Mouse (Mus musculus) MEL (cell line): Measurements from ENCODE around the gene Haus6. TPM values are rescaled to one million over a fixed set of nuclear protein-coding genes. Genes with fewer than 3 reads are reported as not detected.
"Not testable (repeated sequence)": the region's sequence is repeated elsewhere in the genome, so short reads cannot be mapped to it uniquely, and the experiment has no call there.

Source experiments
- DNase-seq: peaks from one replicate; pipeline ENCODE4 v3.0.0; 2011; ENCODE audit warnings: low read depth, low spot score
- H3K27ac ChIP-seq: 2 replicates; pipeline ENCODE4 v1.5.1; 2012; ENCODE audit warnings: low read depth, mild to moderate bottlenecking, control low read depth, low read length, moderate library complexity; ENCODE audit not compliant: control insufficient read depth
- H3K27me3 ChIP-seq, 2 experiments: fragments of 150-350 bp in 1 of 2; sonication (generic) in 1 of 2; 2 replicates each; pipeline ENCODE4 v1.6.1; 2012; ENCODE audit warnings: low read length in 2 of 2, mild to moderate bottlenecking in 2 of 2, improper control_type of control experiment in 1 of 2, moderate library complexity in 1 of 2; ENCODE audit not compliant: insufficient read depth in 2 of 2, control insufficient read depth in 1 of 2
- H3K36me3 ChIP-seq, 2 experiments: 2 replicates each; pipeline ENCODE4 v1.6.1; 2012 to 2014; ENCODE audit warnings: low read length in 2 of 2, improper control_type of control experiment in 1 of 2, inconsistent platforms in 1 of 2, mild to moderate bottlenecking in 1 of 2; ENCODE audit not compliant: insufficient read depth in 2 of 2, control insufficient read depth in 1 of 2
- H3K4me1 ChIP-seq, 2 experiments: fragments of 150-350 bp in 1 of 2; sonication (generic) in 1 of 2; 2 replicates each; pipeline ENCODE4 v1.6.1; 2012; ENCODE audit warnings: low read length in 2 of 2, improper control_type of control experiment in 1 of 2, mild to moderate bottlenecking in 1 of 2; ENCODE audit not compliant: insufficient read depth in 2 of 2, control insufficient read depth in 1 of 2
- H3K4me3 ChIP-seq, 2 experiments: fragments of 150-350 bp in 1 of 2; sonication (generic) in 1 of 2; 2 replicates each; pipeline ENCODE4 v1.5.1; 2012; ENCODE audit warnings: low read depth in 2 of 2, low read length in 2 of 2, mild to moderate bottlenecking in 2 of 2, moderate library complexity in 2 of 2, control low read depth in 1 of 2, improper control_type of control experiment in 1 of 2; ENCODE audit not compliant: control insufficient read depth in 1 of 2, insufficient read depth in 1 of 2
- H3K79me2 ChIP-seq: 2 replicates; pipeline ENCODE4 v1.6.1; 2012; ENCODE audit warnings: mild to moderate bottlenecking, low read length, moderate library complexity; ENCODE audit not compliant: control insufficient read depth, poor library complexity, insufficient read depth
- H3K9ac ChIP-seq: 2 replicates; pipeline ENCODE4 v1.6.1; 2012; ENCODE audit warnings: low read depth, mild to moderate bottlenecking, control low read depth, low read length, moderate library complexity; ENCODE audit not compliant: control insufficient read depth, poor library complexity, severe bottlenecking
- H3K9me3 ChIP-seq: fragments of 150-350 bp; sonication (generic); replicated peaks from 2 replicates; pipeline ENCODE4 v1.6.1; 2012; ENCODE audit warnings: mild to moderate bottlenecking, low read length, improper control_type of control experiment, moderate library complexity; ENCODE audit not compliant: insufficient read depth
- CHD1 ChIP-seq: IDR thresholded peaks from 2 replicates; pipeline ENCODE4 v1.6.1; 2012; ENCODE audit warnings: low read depth, mild to moderate bottlenecking, inconsistent platforms, low read length, improper control_type of control experiment
- CTCF ChIP-seq, 3 experiments: IDR thresholded peaks in 2 of 3; conservative IDR thresholded peaks in 1 of 3; 2 replicates each; pipeline ENCODE4 v1.5.1; 2011 to 2012; ENCODE audit warnings: low read length in 3 of 3, low read depth in 2 of 3, mild to moderate bottlenecking in 2 of 3, improper control_type of control experiment in 1 of 3, inconsistent platforms in 1 of 3, mixed read lengths in 1 of 3, moderate library complexity in 1 of 3; ENCODE audit not compliant: control insufficient read depth in 1 of 3, insufficient read depth in 1 of 3, poor library complexity in 1 of 3, severe bottlenecking in 1 of 3
- ELF1 ChIP-seq: IDR thresholded peaks from 2 replicates; pipeline ENCODE4 v1.6.1; 2014; ENCODE audit warnings: low read depth, mild to moderate bottlenecking, inconsistent platforms, low read length, improper control_type of control experiment, moderate library complexity
- ETS1 ChIP-seq: IDR thresholded peaks from 2 replicates; pipeline ENCODE4 v1.6.1; 2012; ENCODE audit warnings: low read depth, mild to moderate bottlenecking, inconsistent platforms, low read length, improper control_type of control experiment, moderate library complexity
- GATA1 ChIP-seq: IDR thresholded peaks from 2 replicates; pipeline ENCODE4 v1.6.1; 2011; ENCODE audit warnings: low read depth, low read length, improper control_type of control experiment
- JUND ChIP-seq: IDR thresholded peaks from 2 replicates; pipeline ENCODE4 v1.6.1; 2011; ENCODE audit warnings: low read depth, mild to moderate bottlenecking, improper control_type of control experiment, low read length
- MAZ ChIP-seq: IDR thresholded peaks from 2 replicates; pipeline ENCODE4 v1.6.1; 2012; ENCODE audit warnings: low read depth, mild to moderate bottlenecking, inconsistent platforms, low read length, improper control_type of control experiment
- NELFE ChIP-seq: IDR thresholded peaks from 2 replicates; pipeline ENCODE4 v1.6.1; 2011; ENCODE audit warnings: low read depth, low read length, improper control_type of control experiment
- NRF1 ChIP-seq: IDR thresholded peaks from 2 replicates; pipeline ENCODE4 v1.6.1; 2014; ENCODE audit warnings: low read depth, mild to moderate bottlenecking, inconsistent platforms, low read length, improper control_type of control experiment, moderate library complexity; ENCODE audit not compliant: poor library complexity, insufficient read depth, severe bottlenecking
- RAD21 ChIP-seq: IDR thresholded peaks from 2 replicates; pipeline ENCODE4 v1.6.1; 2011; ENCODE audit warnings: mild to moderate bottlenecking, low read depth, low read length, improper control_type of control experiment
- SMC3 ChIP-seq: IDR thresholded peaks from 2 replicates; pipeline ENCODE4 v1.6.1; 2011; ENCODE audit warnings: low read depth, low read length, improper control_type of control experiment
- USF1 ChIP-seq: IDR thresholded peaks from 2 replicates; pipeline ENCODE4 v1.6.1; 2014; ENCODE audit warnings: low read depth, mild to moderate bottlenecking, inconsistent platforms, low read length, improper control_type of control experiment, moderate library complexity
- ZC3H11A ChIP-seq: IDR thresholded peaks from 2 replicates; pipeline ENCODE4 v1.6.1; 2012; ENCODE audit warnings: low read depth, mild to moderate bottlenecking, inconsistent platforms, low read length, improper control_type of control experiment
- ZNF384 ChIP-seq: IDR thresholded peaks from 2 replicates; pipeline ENCODE4 v1.6.1; 2012; ENCODE audit warnings: low read depth, mild to moderate bottlenecking, inconsistent platforms, low read length, improper control_type of control experiment
- polyA plus RNA-seq, 2 experiments: library from polyadenylated mRNA; stranded (reverse) in 1 of 2; unstranded in 1 of 2; fragments of >175 nt in 1 of 2; fragments of >200 nt in 1 of 2; gene quantifications; 2 replicates each; pipeline versions ENCODE4 v1.2.1 to v1.2.4; 2012; ENCODE audit warnings: low replicate concordance in 2 of 2, low read depth in 1 of 2; ENCODE audit not compliant: insufficient read length in 2 of 2, insufficient read depth in 1 of 2, missing spikeins in 1 of 2
- total RNA-seq: library from RNA; depleted of rRNA; stranded (reverse); fragments of 300-350 nt; gene quantifications from 2 replicates; pipeline ENCODE4 v1.2.3, GENCODE M21; 2012

Haus6 gene
- total and polyA plus RNA-seq, 3 experiments = 22.1 to 41.3 TPM; not detected in 1

GRCm38 (mm10) chr4:86622532-86622931 is 10.7 kb upstream of the Haus6 start:
- TF ChIP-seq ZC3H11A (0 out of 2 replicates have a peak, but pooled peaks have one; percentile 16), SMC3 (peak; percentile 54), CTCF (IDR thresholded peaks at IDR 0.05 in 2 of 3, conservative IDR thresholded peaks at IDR 0.05 in 1 of 3; ENCODE audit: control insufficient read depth in 1 of 3, insufficient read depth in 1 of 3, low read depth in 2 of 3, low read length in 3 of 3, poor library complexity in 1 of 3, severe bottlenecking in 1 of 3) (peak in 1 of 3 experiments; percentile 30; a peak in 2 of 6 replicates), ZNF384 (peak; percentile 41; the same call in 1 of the 2 replicates), RAD21 (peak; percentile 18)
- TF ChIP-seq, all 39 proteins: peak for 5; not testable (repeated sequence) for 34
- not testable (repeated sequence) for DNase-seq, H3K4me3 ChIP-seq, H3K36me3 ChIP-seq, H3K79me2 ChIP-seq, H3K9ac ChIP-seq, H3K27me3 ChIP-seq, H3K27ac ChIP-seq, H3K9me3 ChIP-seq, H3K4me1 ChIP-seq

GRCm38 (mm10) chr4:86622116-86622515 is 10.3 kb upstream of the Haus6 start:
- Histone ChIP-seq H3K79me2 (no peaks in the 10 kb centered on the region), H3K4me3 (no peak overlapping the region), H3K4me1 (peaks cover 0 to 2% of the 10 kb centered on the region in 2 experiments; a peak in 1 of 4 replicates), H3K36me3 (peaks cover 0 to 5% of the 10 kb centered on the region in 2 experiments; a peak in 1 of 4 replicates), H3K9ac (no peak overlapping the region), H3K9me3 (no peaks in the 10 kb centered on the region), H3K27ac (no peak overlapping the region), H3K27me3 (no peaks in the 10 kb centered on the region)
- DNase-seq = no peak
- TF ChIP-seq MAZ (no peak), ZNF384 (no peak), NRF1 (no peak), USF1 (no peak), JUND (no peak), GATA1 (no peak), ETS1 (no peak)

GRCm38 (mm10) chr4:86620506-86620905 is 8.7 kb upstream of the Haus6 start:
- H3K79me2 ChIP-seq = no peaks in the 10 kb centered on the region
- 0 out of 4 replicates have a peak, but pooled peaks cover 0 to under 1% of the 10 kb centered on the region in 2 experiments for H3K4me1 ChIP-seq
- H3K36me3 ChIP-seq = peaks cover 0 to 2% of the 10 kb centered on the region in 2 experiments; a peak in 1 of 4 replicates
- no peak overlapping the region for H3K27ac ChIP-seq
- no peaks in the 10 kb centered on the region for H3K27me3 ChIP-seq
- no peak overlapping the region for H3K9ac ChIP-seq
- H3K4me3 ChIP-seq = no peak overlapping the region
- DNase-seq = no peak
- TF ChIP-seq CTCF (IDR thresholded peaks at IDR 0.05 in 2 of 3, conservative IDR thresholded peaks at IDR 0.05 in 1 of 3; ENCODE audit: control insufficient read depth in 1 of 3, insufficient read depth in 1 of 3, low read depth in 2 of 3, low read length in 3 of 3, poor library complexity in 1 of 3, severe bottlenecking in 1 of 3) = no peak
- TF ChIP-seq CHD1 = no peak
- no peak for TF ChIP-seq ELF1
- TF ChIP-seq NELFE = no peak
- TF ChIP-seq, all 39 proteins: peak for 0
- no peaks in the 10 kb centered on the region for H3K9me3 ChIP-seq
